Mouse (Mus musculus): ENCODE data around the gene Tefm. TPM values are rescaled to one million over a fixed set of nuclear protein-coding genes. Genes with fewer than 3 reads are reported as not detected.

Gene Tefm
- polyA plus RNA-seq, 1 experiment from 2014 or later, result 30.6 TPM

GRCm38 (mm10) chr11:80104407-80104806 is 37.6 kb downstream of the Tefm start:
- Histone ChIP-seq H3K4me3 (ENCODE audit: low read depth, low read length) (no peak overlapping the region), H3K9me3 (ENCODE audit: control insufficient read depth, low read length) (no peaks in the 10 kb centered on the region), H3K4me2 (ENCODE audit: low read depth, severe bottlenecking) (no peak overlapping the region), H3K9ac (ENCODE audit: low read length) (no peak overlapping the region), H3K36me3 (ENCODE audit: control insufficient read depth, insufficient read depth, low read length) (peaks cover 7% of the 10 kb centered on the region), H3K27ac (replicated peaks; ENCODE audit: low read depth, low read length) (no peak overlapping the region), H3K27me3 (ENCODE audit: control insufficient read depth, insufficient read depth, low read length) (no peaks in the 10 kb centered on the region), H3K4me1 (ENCODE audit: control insufficient read depth, insufficient read depth, low read length) (no peaks in the 10 kb centered on the region)
- ATAC-seq (ENCODE audit: insufficient number of reproducible peaks, low FRiP score, low TSS enrichment, low read depth), result no peak
- WGBS, result 94% methylated on average over 1 of the region's 1 CpGs
- no peak for DNase-seq (ENCODE audit: low spot score)

GRCm38 (mm10) chr11:80101298-80101697 is 40.7 kb downstream of the Tefm start:
- Histone ChIP-seq H3K4me2 (ENCODE audit: low read depth, severe bottlenecking) (no peak overlapping the region), H3K36me3 (ENCODE audit: control insufficient read depth, insufficient read depth, low read length) (peaks cover 9% of the 10 kb centered on the region), H3K9ac (ENCODE audit: low read length) (no peak overlapping the region), H3K4me3 (ENCODE audit: low read depth, low read length) (no peak overlapping the region), H3K27ac (replicated peaks; ENCODE audit: low read depth, low read length) (no peak overlapping the region), H3K27me3 (ENCODE audit: control insufficient read depth, insufficient read depth, low read length) (no peaks in the 10 kb centered on the region), H3K9me3 (ENCODE audit: control insufficient read depth, low read length) (no peaks in the 10 kb centered on the region), H3K4me1 (ENCODE audit: control insufficient read depth, insufficient read depth, low read length) (no peaks in the 10 kb centered on the region)
- ATAC-seq (ENCODE audit: insufficient number of reproducible peaks, low FRiP score, low TSS enrichment, low read depth) (no peak), DNase-seq (ENCODE audit: low spot score) (no peak)
- WGBS, result 94% methylated on average over 6 of the region's 6 CpGs

- no peaks in the 10 kb centered on the region for H3K4me1 ChIP-seq (ENCODE audit: control insufficient read depth, insufficient read depth, low read length)
- no peak for DNase-seq (ENCODE audit: low spot score)
- WGBS, result 96% methylated on average over 3 of the region's 3 CpGs
- H3K27ac ChIP-seq (replicated peaks; ENCODE audit: low read depth, low read length), result no peak overlapping the region
- no peak overlapping the region for H3K4me3 ChIP-seq (ENCODE audit: low read depth, low read length)
- no peaks in the 10 kb centered on the region for H3K9me3 ChIP-seq (ENCODE audit: control insufficient read depth, low read length)
- H3K36me3 ChIP-seq (ENCODE audit: control insufficient read depth, insufficient read depth, low read length), result peaks cover 12% of the 10 kb centered on the region
- no peaks in the 10 kb centered on the region for H3K27me3 ChIP-seq (ENCODE audit: control insufficient read depth, insufficient read depth, low read length)
- H3K9ac ChIP-seq (ENCODE audit: low read length), result no peak overlapping the region
- no peak for ATAC-seq (ENCODE audit: insufficient number of reproducible peaks, low FRiP score, low TSS enrichment, low read depth)
- no peak overlapping the region for H3K4me2 ChIP-seq (ENCODE audit: low read depth, severe bottlenecking)
These were observed 43.4 kb downstream of the Tefm start for GRCm38 (mm10) chr11:80098444-80099056.

GRCm38 (mm10) chr11:80090555-80091164 is 51.3 kb downstream of the Tefm start:
- DNase-seq (ENCODE audit: low spot score) (no peak), ATAC-seq (ENCODE audit: insufficient number of reproducible peaks, low FRiP score, low TSS enrichment, low read depth) (no peak)
- Histone ChIP-seq H3K9ac (ENCODE audit: low read length) (no peak overlapping the region), H3K4me1 (ENCODE audit: control insufficient read depth, insufficient read depth, low read length) (no peaks in the 10 kb centered on the region), H3K4me3 (ENCODE audit: low read depth, low read length) (peak overlapping the region; percentile 92), H3K27me3 (ENCODE audit: control insufficient read depth, insufficient read depth, low read length) (no peaks in the 10 kb centered on the region), H3K36me3 (ENCODE audit: control insufficient read depth, insufficient read depth, low read length) (peaks cover 4% of the 10 kb centered on the region; the same call in 1 of the 2 replicates), H3K27ac (replicated peaks; ENCODE audit: low read depth, low read length) (no peak overlapping the region), H3K4me2 (ENCODE audit: low read depth, severe bottlenecking) (peak overlapping the region; percentile 55), H3K9me3 (ENCODE audit: control insufficient read depth, low read length) (no peaks in the 10 kb centered on the region)
- WGBS, result 74% methylated on average over 3 of the region's 3 CpGs

GRCm38 (mm10) chr11:80089817-80090214 is 52.2 kb downstream of the Tefm start:
- H3K27me3 ChIP-seq (ENCODE audit: control insufficient read depth, insufficient read depth, low read length), result no peaks in the 10 kb centered on the region
- no peak for ATAC-seq (ENCODE audit: insufficient number of reproducible peaks, low FRiP score, low TSS enrichment, low read depth)
- peaks cover 3% of the 10 kb centered on the region; the same call in 1 of the 2 replicates for H3K36me3 ChIP-seq (ENCODE audit: control insufficient read depth, insufficient read depth, low read length)
- H3K4me3 ChIP-seq (ENCODE audit: low read depth, low read length), result peak overlapping the region; percentile 92
- no peaks in the 10 kb centered on the region for H3K4me1 ChIP-seq (ENCODE audit: control insufficient read depth, insufficient read depth, low read length)
- DNase-seq (ENCODE audit: low spot score), result no peak
- no peaks in the 10 kb centered on the region for H3K9me3 ChIP-seq (ENCODE audit: control insufficient read depth, low read length)
- H3K4me2 ChIP-seq (ENCODE audit: low read depth, severe bottlenecking), result peak overlapping the region; percentile 55
- peak overlapping the region; percentile 86 for H3K9ac ChIP-seq (ENCODE audit: low read length)
- H3K27ac ChIP-seq (replicated peaks; ENCODE audit: low read depth, low read length), result no peak overlapping the region; the same call in 1 of the 2 replicates
- under 1% methylated on average over 14 of the region's 14 CpGs for WGBS

- peak within 1 kb of the TSS; percentile 92 for H3K4me3 ChIP-seq (ENCODE audit: low read depth, low read length)
- peak within 1 kb of the TSS; percentile 86 for H3K9ac ChIP-seq (ENCODE audit: low read length)
- H3K27ac ChIP-seq (replicated peaks; ENCODE audit: low read depth, low read length), result no peak within 1 kb of the TSS; the same call in 1 of the 2 replicates
- ATAC-seq (ENCODE audit: insufficient number of reproducible peaks, low FRiP score, low TSS enrichment, low read depth) (peak; percentile 44; the same call in 1 of the 2 replicates), DNase-seq (ENCODE audit: low spot score) (peak; percentile 91)
- 5% methylated on average over 57 of the region's 57 CpGs for WGBS
- H3K9me3 ChIP-seq (ENCODE audit: control insufficient read depth, low read length), result no peaks in the 10 kb centered on the region
- H3K27me3 ChIP-seq (ENCODE audit: control insufficient read depth, insufficient read depth, low read length), result no peaks in the 10 kb centered on the region
- no peaks in the 10 kb centered on the region for H3K4me1 ChIP-seq (ENCODE audit: control insufficient read depth, insufficient read depth, low read length)
- peak within 1 kb of the TSS; percentile 55 for H3K4me2 ChIP-seq (ENCODE audit: low read depth, severe bottlenecking)
- no peaks in the 10 kb centered on the region; the same call in 1 of the 2 replicates for H3K36me3 ChIP-seq (ENCODE audit: control insufficient read depth, insufficient read depth, low read length)
These were observed 52.8 kb downstream of the Tefm start, which contains the start of gene Atad5 for GRCm38 (mm10) chr11:80088917-80089816. Atad5 (plus strand) TSS chr11:80089400.

- Histone ChIP-seq H3K27ac (replicated peaks; ENCODE audit: low read depth, low read length) (no peak overlapping the region), H3K9me3 (ENCODE audit: control insufficient read depth, low read length) (no peaks in the 10 kb centered on the region), H3K27me3 (ENCODE audit: control insufficient read depth, insufficient read depth, low read length) (no peaks in the 10 kb centered on the region), H3K4me3 (ENCODE audit: low read depth, low read length) (no peak overlapping the region), H3K36me3 (ENCODE audit: control insufficient read depth, insufficient read depth, low read length) (no peaks in the 10 kb centered on the region), H3K4me1 (ENCODE audit: control insufficient read depth, insufficient read depth, low read length) (no peaks in the 10 kb centered on the region), H3K9ac (ENCODE audit: low read length) (no peak overlapping the region), H3K4me2 (ENCODE audit: low read depth, severe bottlenecking) (no peak overlapping the region)
- DNase-seq (ENCODE audit: low spot score), result peak; percentile 94
- 14% methylated on average over 5 of the region's 5 CpGs for WGBS
- no peak for ATAC-seq (ENCODE audit: insufficient number of reproducible peaks, low FRiP score, low TSS enrichment, low read depth)
These were observed 55.1 kb downstream of the Tefm start for GRCm38 (mm10) chr11:80086844-80087243.

Measured in limb, embryonic 11.5 days (tissue).